ENCODE assay signal across 12 mouse cellular contexts in the genomic region with DNA sequence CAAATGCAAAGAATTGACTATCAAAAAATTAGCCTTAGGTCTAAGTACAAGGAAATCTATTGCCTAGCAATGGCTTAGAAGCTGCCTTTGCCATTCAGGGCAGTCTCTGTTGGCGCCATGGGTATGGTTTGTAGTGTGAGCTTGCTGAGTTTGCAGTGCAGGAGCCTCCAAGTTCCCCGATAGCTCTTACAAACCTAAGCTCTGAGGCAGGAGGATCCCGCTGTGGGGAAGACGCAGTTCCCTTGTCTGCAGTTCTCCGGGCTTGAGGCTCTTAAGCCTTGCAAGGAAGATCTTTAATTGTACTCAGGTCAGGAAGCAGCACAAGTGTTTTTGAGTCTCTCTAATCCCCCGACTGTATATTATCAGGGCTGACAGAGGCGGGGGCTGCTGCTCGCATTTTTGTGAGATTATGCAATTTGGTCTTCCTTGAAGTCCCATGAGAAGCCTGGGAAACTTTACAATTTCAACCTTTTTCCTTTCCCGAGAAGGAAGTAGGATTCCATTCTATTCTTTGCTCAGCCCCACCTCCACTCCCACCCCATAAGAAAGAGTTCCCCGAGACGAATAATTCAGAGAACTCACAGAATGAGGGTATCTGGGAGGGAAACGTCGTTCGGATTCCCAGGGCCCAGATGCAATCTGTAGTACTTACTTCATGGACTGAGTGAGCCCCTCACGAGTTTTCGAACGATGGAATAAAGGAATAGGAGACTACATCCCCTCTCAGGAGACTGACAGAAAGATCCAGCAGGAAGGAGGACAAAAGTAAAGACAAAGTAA.
DNase-seq lines count a peak whose midpoint lies in the region; ATAC-seq and TF ChIP-seq lines count a peak whose summit lies in the region.
"Had no signal": no experiment of that assay in that cellular context is flagged by ENCODE, and none has a peak within 500 bp of the region (broad histone marks: within the 10 kb centered on the region; RNA-seq: fewer than 3 reads in every experiment).

No protein-coding gene starts in this region.

- intact Hi-C loops in heart, adult 2 months (cut with DNase I), result no loop called here

- no peaks in the 10 kb centered on the region for H3K27me3 ChIP-seq in heart, embryonic 15.5 days
- no peaks in the 10 kb centered on the region for H3K27me3 ChIP-seq in heart, adult 2 months (ENCODE audit: control insufficient read depth, insufficient read depth, low read length)
- H3K27me3 ChIP-seq in embryonic facial prominence, embryonic 10.5 days (replicated peaks; ENCODE audit: low read depth, poor library complexity, severe bottlenecking), result peaks cover 45% of the 10 kb centered on the region
- no peaks in the 10 kb centered on the region for H3K27me3 ChIP-seq in hindbrain, embryonic 11.5 days (ENCODE audit: control insufficient read depth, insufficient read depth, low read length)
- no peaks in the 10 kb centered on the region for H3K27me3 ChIP-seq in midbrain, embryonic 14.5 days (ENCODE audit: control insufficient read depth, insufficient read depth, low read length)
- H3K27me3 ChIP-seq: stomach, embryonic 15.5 days had no signal

- H3K9ac ChIP-seq in heart, embryonic 15.5 days, result no peak overlapping the region
- H3K9ac ChIP-seq in heart, adult 2 months (ENCODE audit: low read depth, low read length), result no peak overlapping the region
- H3K9ac ChIP-seq in hindbrain, embryonic 11.5 days (ENCODE audit: low read depth, low read length), result no peak overlapping the region
- no peak overlapping the region for H3K9ac ChIP-seq in midbrain, embryonic 14.5 days (replicated peaks; ENCODE audit: low read length)
- H3K9ac ChIP-seq: lung, embryonic 15.5 days; stomach, embryonic 15.5 days had no signal

- H3K79me2 ChIP-seq in heart, adult 2 months (replicated peaks; ENCODE audit: control insufficient read depth, insufficient read depth, low read length), result no peaks in the 10 kb centered on the region

- no peak overlapping the region for H3K4me3 ChIP-seq in heart, embryonic 15.5 days
- no peak overlapping the region for H3K4me3 ChIP-seq in heart, adult 2 months
- H3K4me3 ChIP-seq in embryonic facial prominence, embryonic 10.5 days, result peak overlapping the region; percentile 31
- H3K4me3 ChIP-seq in hindbrain, embryonic 11.5 days (ENCODE audit: low read depth, low read length), result no peak overlapping the region
- H3K4me3 ChIP-seq in midbrain, embryonic 14.5 days (replicated peaks; ENCODE audit: low read depth, low read length), result no peak overlapping the region
- H3K4me3 ChIP-seq: lung, embryonic 15.5 days; stomach, embryonic 15.5 days had no signal

- ATAC-seq in heart, embryonic 15.5 days (replicated peaks; ENCODE audit: insufficient number of reproducible peaks, insufficient read depth, low FRiP score, low read depth), result no peak
- ATAC-seq in hindbrain, embryonic 11.5 days (ENCODE audit: low FRiP score), result no peak
- ATAC-seq in midbrain, embryonic 14.5 days (ENCODE audit: low FRiP score, low TSS enrichment), result no peak
- ATAC-seq: CD4-positive, CD25-positive, alpha-beta regulatory T cell, adult 4 months had no signal

- no peaks in the 10 kb centered on the region for H3K36me3 ChIP-seq in heart, embryonic 15.5 days
- no peaks in the 10 kb centered on the region for H3K36me3 ChIP-seq in heart, adult 2 months (ENCODE audit: control insufficient read depth, insufficient read depth, low read length)
- H3K36me3 ChIP-seq in embryonic facial prominence, embryonic 10.5 days (replicated peaks), result no peaks in the 10 kb centered on the region
- H3K36me3 ChIP-seq in hindbrain, embryonic 11.5 days (ENCODE audit: control insufficient read depth, insufficient read depth, low read length), result no peaks in the 10 kb centered on the region
- no peaks in the 10 kb centered on the region for H3K36me3 ChIP-seq in midbrain, embryonic 14.5 days (ENCODE audit: control insufficient read depth, insufficient read depth, low read length)
- H3K36me3 ChIP-seq: lung, embryonic 15.5 days; stomach, embryonic 15.5 days had no signal

- 26% methylated on average over 17 of the region's 17 CpGs for WGBS in heart, embryonic 15.5 days
- 28% methylated on average over 17 of the region's 17 CpGs for WGBS in heart, adult 2 months
- WGBS in embryonic facial prominence, embryonic 10.5 days, result 5% methylated on average over 17 of the region's 17 CpGs
- WGBS in hindbrain, embryonic 11.5 days, result 9% methylated on average over 17 of the region's 17 CpGs
- 2% methylated on average over 17 of the region's 17 CpGs for WGBS in midbrain, embryonic 14.5 days

- H3K9me3 ChIP-seq in heart, embryonic 15.5 days (replicated peaks), result no peaks in the 10 kb centered on the region
- no peaks in the 10 kb centered on the region for H3K9me3 ChIP-seq in embryonic facial prominence, embryonic 10.5 days
- H3K9me3 ChIP-seq in hindbrain, embryonic 11.5 days (ENCODE audit: control insufficient read depth, low read length), result no peaks in the 10 kb centered on the region
- H3K9me3 ChIP-seq in midbrain, embryonic 14.5 days (ENCODE audit: control insufficient read depth, low read length), result no peaks in the 10 kb centered on the region
- H3K9me3 ChIP-seq: lung, embryonic 15.5 days; stomach, embryonic 15.5 days had no signal

- no peak for TF ChIP-seq POLR2A in heart, adult 2 months (IDR thresholded peaks at IDR 0.05; ENCODE audit: insufficient read depth, low read depth, low read length)

- no peak overlapping the region; the same call in 1 of the 2 replicates for H3K4me2 ChIP-seq in heart, embryonic 15.5 days
- no peak overlapping the region for H3K4me2 ChIP-seq in hindbrain, embryonic 11.5 days (replicated peaks; ENCODE audit: low read depth, low read length)
- peak overlapping the region; percentile 31 for H3K4me2 ChIP-seq in midbrain, embryonic 14.5 days (ENCODE audit: low read length)
- H3K4me2 ChIP-seq: lung, embryonic 15.5 days; stomach, embryonic 15.5 days had no signal

- peak overlapping the region; percentile 36; the same call in 1 of the 2 replicates for H3K27ac ChIP-seq in heart, embryonic 15.5 days
- no peak overlapping the region for H3K27ac ChIP-seq in heart, adult 2 months
- peak overlapping the region; percentile 51; the same call in 1 of the 2 replicates for H3K27ac ChIP-seq in embryonic facial prominence, embryonic 10.5 days (replicated peaks)
- no peak overlapping the region for H3K27ac ChIP-seq in hindbrain, embryonic 11.5 days (ENCODE audit: low read depth, low read length)
- peak overlapping the region; percentile 42 for H3K27ac ChIP-seq in midbrain, embryonic 14.5 days (replicated peaks; ENCODE audit: low read depth, low read length)
- H3K27ac ChIP-seq: lung, embryonic 15.5 days; stomach, embryonic 15.5 days had no signal

- DNase-seq in heart, adult 2 months, result no peak
- DNase-seq in embryonic facial prominence, embryonic 10.5 days (ENCODE audit: low spot score), result peak; percentile 32
- DNase-seq in hindbrain, embryonic 11.5 days (ENCODE audit: low spot score), result peak; percentile 25
- peak; percentile 43 for DNase-seq in midbrain, embryonic 14.5 days
- DNase-seq in urinary bladder, postnatal 10 days (ENCODE audit: low spot score), result no peak
- DNase-seq in B cell, adult 2 months, result no peak
- DNase-seq in frontal cortex, postnatal 36 days (ENCODE audit: low spot score in 2 of 2), result no peak
- DNase-seq: cerebellum, adult 9-10 months had no signal

- peaks cover 12% of the 10 kb centered on the region for H3K4me1 ChIP-seq in heart, embryonic 15.5 days (replicated peaks)
- H3K4me1 ChIP-seq in heart, adult 2 months (ENCODE audit: control insufficient read depth, insufficient read depth, low read length), result no peaks in the 10 kb centered on the region
- H3K4me1 ChIP-seq in embryonic facial prominence, embryonic 10.5 days, result peaks cover 24% of the 10 kb centered on the region
- 0 out of 2 replicates have a peak, but pooled peaks cover 7% of the 10 kb centered on the region for H3K4me1 ChIP-seq in hindbrain, embryonic 11.5 days (replicated peaks; ENCODE audit: control insufficient read depth, insufficient read depth, low read length)
- H3K4me1 ChIP-seq in midbrain, embryonic 14.5 days (ENCODE audit: control insufficient read depth, insufficient read depth, low read length), result peaks cover 16% of the 10 kb centered on the region
- H3K4me1 ChIP-seq: stomach, embryonic 15.5 days had no signal

- TF ChIP-seq EP300 in heart, adult 2 months (IDR thresholded peaks at IDR 0.05; ENCODE audit: insufficient read depth, low read depth, low read length), result no peak

- no peak for TF ChIP-seq CTCF in heart, adult 2 months (IDR thresholded peaks at IDR 0.05)

Comparison
In these comparisons a context has a peak if more than half of its experiments do, and no peak if none do; other contexts are left out.
1. H3K27ac ChIP-seq: peak in heart, embryonic 15.5 days (single experiment), embryonic facial prominence, embryonic 10.5 days (single experiment) and midbrain, embryonic 14.5 days (single experiment); none in heart, adult 2 months (single experiment) and hindbrain, embryonic 11.5 days (single experiment).
2. DNase-seq: peak in embryonic facial prominence, embryonic 10.5 days (single experiment), hindbrain, embryonic 11.5 days (single experiment) and midbrain, embryonic 14.5 days (single experiment); none in heart, adult 2 months (0 of 2), urinary bladder, postnatal 10 days (single experiment), B cell, adult 2 months (0 of 2) and frontal cortex, postnatal 36 days (0 of 2).